Mouse (Mus musculus) cerebellum, adult (tissue): ENCODE measurements around the gene Ldlrap1.

Experiments
- ATAC-seq: cut with Nextera tagmentation; 2 replicates; pipeline ENCODE4 v1.9.2; 2017; ENCODE audit warnings: mild to moderate bottlenecking, moderate library complexity, mixed read lengths; ENCODE audit not compliant: insufficient number of reproducible peaks, low FRiP score, low TSS enrichment

The Ldlrap1 gene

DNA sequence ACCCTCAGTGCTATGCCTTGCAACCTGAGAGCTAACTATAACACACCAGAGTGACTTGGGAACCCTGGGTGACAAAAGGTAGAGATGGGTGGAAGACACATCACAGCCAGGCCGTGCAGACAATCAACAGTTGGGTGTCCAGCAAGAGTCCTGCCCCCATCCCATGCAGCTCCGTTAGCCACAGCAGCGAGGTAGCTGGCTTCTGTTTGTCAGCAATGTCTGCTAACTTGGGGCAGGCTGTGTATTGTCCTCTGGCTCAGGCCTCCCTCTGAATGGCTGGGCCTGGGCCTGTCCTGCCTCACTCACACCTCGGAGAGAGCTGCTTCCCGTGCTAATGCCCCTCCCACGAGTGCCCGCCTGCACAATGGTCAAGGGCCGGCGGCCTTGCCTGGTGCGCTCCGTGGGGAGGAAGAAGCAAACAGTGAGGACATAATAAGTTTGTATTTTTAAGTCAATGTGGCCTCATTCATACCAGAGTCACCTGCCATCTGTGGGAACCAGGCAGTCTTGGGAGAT, 14.9 kb downstream of the Ldlrap1 start:
- ATAC-seq: no peak

DNA sequence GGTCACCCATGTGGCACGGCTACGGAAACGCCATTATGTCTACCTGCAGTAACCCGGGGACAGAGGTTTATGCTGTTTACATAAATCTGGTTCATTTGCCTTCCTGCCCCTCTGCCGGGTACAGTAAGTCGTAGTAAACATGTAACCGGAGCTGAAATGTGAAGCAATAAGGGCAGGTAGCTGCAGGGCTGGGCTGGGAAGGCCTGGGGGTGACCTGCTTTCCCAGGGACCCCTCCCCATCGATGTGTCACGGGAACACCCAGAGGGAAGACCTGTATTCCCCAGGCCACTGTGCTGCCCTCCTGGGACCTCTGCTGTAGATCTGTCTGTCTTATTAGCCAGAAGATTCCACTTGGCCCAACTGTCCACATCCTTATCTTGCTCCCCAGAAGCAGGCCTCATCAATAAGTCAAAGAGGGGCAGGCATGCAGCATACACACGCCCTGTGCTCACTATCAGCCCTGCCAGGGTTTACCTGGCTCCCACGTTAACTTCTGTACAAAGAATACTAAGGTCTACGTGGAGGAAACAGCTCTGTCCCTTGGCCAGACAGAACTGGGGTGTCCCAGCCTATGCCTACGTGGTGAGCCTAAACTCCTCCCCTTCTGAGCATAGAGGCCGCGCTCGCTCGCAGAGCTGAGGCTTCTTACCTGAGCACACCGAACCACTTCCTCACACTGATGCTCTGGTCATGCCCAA, 16.0 kb downstream of the Ldlrap1 start:
- ATAC-seq: no peak

- ATAC-seq: no peak
Measured at GRCm38 (mm10) chr4:134750825-134751224, 17.0 kb downstream of the Ldlrap1 start.

DNA sequence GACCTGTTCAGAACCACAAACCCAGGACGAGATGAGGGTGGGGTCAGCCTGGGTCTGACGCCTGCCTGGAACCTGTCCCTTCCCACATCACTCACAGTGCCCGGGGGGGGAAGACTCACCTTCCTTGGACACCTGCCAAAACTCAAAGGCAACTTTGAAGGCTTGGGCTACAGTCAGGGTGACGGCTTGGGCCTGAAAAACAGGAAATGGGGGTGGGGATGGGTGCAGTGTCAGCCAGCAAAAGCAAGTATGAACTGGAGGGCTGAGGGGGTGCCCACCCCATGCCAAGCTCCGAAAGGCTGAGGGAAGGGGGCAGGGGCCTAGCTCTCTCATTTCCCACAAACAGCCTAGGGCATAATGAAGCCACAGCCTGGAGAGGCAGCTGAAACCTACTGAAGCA, 17.6 kb downstream of the Ldlrap1 start:
- ATAC-seq: no peak

DNA sequence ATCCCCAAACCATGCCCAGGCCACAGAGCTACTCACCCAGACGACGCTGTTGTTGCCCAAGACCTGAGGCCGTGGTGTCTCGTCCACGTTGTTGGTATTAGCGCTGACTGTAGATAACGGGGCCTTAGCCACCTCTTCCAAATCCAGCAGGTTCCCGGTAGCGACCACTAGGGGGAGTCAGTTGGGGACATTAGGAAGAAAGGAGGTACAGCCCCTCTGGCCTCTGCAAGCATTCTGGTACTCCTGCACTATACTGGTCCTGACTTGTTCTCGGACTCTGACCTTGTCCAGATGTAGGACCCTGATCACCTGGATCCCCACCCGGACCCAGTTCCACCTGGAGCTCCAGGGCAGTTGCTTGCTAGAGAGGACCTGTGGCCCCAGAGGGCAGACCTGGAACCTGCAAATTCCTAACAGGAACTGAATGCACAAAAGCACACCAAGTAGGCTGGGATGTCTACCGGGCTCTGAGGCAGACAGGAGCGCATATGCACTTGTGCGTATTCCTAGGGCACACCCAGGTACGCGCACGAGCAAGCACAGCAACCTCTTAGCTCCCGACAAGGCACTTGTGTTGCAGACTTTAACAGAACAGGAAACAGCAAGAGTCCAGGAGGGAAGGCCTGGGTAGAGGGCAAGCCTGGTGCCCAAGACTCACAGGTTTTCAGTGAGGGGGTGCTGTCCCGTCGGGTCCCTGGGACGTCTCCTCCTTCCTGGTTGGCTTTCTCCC, 18.4 kb downstream of the Ldlrap1 start:
- no peak for ATAC-seq

- no peak for ATAC-seq
Measured at GRCm38 (mm10) chr4:134745900-134746661, 21.7 kb downstream of the Ldlrap1 start.

DNA sequence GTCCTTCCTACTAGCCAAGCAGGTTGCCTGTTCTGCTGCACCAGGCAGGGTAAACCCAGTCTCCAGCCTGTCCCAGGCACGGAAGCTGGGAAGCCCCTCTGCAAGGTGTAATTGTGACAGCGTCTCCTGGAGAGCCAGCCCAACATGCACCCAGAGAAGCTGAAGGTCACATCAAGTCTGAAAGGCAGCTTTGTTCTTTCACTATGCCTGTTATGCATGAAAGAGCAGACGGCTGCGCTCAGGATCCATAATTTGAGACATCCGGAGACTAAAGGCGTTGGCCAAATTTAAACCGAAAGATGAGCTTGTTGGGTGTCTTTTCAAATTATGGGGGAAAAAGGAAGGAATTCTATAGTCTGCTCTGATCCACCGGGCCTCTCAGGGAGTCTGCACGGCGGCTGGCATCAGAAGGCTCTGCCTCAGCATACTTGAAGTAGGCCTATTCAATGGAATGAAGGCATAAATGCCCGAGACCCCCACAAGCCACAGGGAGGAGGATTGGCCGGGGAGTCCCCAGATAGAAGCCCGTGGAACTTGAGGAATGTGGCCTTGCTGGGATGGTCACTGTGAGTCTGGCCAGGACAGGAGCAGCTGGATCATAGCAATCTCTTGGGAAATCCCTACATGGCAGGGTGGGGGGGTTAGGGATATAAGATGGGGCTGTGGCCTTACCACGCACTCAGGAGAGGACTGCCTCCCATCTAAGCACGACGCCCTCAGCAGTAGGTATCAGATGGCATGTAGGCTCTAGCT, 23.8 kb downstream of the Ldlrap1 start:
- ATAC-seq: no peak

- no peak for ATAC-seq
Measured at GRCm38 (mm10) chr4:134741949-134742348, 25.9 kb downstream of the Ldlrap1 start.

DNA sequence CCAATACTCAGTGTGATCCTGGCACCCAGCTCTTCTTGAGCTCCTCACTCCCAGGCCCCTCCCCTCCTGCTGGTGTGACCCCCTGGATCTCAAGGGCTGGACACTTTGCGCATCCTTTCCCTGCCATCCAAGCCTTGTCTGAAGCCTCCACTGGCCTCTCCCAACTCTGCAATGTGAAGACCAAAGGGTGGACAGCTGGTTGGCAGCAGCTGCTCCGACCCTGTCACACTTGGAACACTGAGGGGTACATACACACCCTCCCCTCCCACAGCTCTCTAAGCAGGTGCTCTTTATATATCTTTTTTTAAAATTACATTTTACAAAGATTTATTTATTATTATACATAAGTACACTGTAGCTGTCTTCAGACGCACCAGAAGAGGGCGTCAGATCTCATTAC, 27.6 kb downstream of the Ldlrap1 start:
- no peak for ATAC-seq

GRCm38 (mm10) chr4:134739530-134739929, 28.3 kb downstream of the Ldlrap1 start:
- ATAC-seq: no peak

DNA sequence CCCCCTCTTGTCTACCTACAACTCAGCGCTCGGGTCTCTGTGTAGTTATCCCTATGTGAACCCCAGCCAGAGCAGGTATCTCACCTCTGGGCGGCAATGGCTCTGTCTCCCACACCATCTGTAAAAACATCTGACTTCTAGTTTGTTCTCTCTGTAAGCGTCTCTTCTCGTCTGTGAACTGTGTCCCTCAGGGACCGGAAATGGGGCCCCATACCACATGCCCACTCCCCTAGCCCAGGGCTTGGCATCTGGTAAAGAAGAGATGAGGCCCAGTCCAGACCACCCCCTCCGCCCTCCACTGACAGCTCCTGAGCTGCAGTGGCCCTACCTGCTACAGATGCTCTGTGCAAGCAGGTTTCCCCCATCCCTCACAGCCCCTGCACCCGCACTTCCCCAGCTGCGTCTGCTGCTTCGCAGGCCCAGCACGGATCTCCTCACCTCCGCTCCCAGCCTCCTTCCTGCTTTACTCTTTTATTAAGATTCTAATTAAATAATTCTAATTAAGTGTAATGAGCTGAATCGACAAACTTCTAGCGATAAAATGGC, 30.4 kb downstream of the Ldlrap1 start:
- no peak for ATAC-seq

- ATAC-seq: no peak
Measured at GRCm38 (mm10) chr4:134736147-134736546, 31.7 kb downstream of the Ldlrap1 start.

DNA sequence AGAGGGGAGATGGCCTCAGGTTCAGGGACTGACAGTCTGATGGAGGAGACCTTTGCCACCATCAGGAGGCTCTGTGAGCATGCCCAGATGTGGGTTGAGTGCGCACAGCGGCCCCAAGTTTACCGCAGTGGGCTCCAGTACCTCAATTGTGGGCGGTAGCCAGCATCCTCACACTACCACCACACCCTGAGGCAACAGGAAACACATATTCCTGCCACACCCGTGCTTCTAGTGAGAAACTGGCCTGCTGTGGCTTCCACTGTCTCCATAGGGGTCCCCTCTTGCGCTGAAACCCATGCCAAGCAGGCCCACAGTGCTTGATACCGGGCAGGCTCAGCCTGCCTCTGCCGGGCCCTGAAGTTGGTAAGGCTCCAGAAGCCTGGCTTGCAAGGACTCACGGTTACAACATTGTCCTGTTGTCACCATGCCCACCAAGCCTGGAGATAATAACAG, 33.2 kb downstream of the Ldlrap1 start:
- ATAC-seq: no peak

GRCm38 (mm10) chr4:134734038-134734628, 33.7 kb downstream of the Ldlrap1 start:
- no peak for ATAC-seq

GRCm38 (mm10) chr4:134733371-134733770, 34.5 kb downstream of the Ldlrap1 start:
- no peak for ATAC-seq

DNA sequence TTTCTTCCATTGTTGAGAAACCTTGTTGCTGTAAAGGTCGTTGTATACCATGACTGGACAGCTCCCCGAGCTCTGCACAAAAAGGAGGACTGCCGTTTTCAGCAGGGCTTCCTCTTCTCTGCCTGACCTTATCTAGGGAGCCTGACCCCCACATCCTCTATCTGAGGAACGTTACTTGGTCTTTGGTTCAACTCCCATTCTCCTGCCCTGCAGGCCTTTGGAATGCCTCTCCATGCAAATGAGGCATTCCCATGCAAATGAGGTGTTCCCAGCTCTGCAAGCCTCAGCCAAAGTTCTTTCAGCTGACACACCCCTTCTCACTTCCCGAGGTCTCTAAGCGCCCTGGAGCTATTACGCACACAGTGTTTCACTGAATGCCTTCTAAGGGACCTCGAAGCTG, 37.7 kb downstream of the Ldlrap1 start:
- ATAC-seq: no peak

GRCm38 (mm10) chr4:134725735-134726345, 42.0 kb downstream of the Ldlrap1 start:
- ATAC-seq: no peak

GRCm38 (mm10) chr4:134724974-134725373, 42.9 kb downstream of the Ldlrap1 start:
- ATAC-seq: no peak

DNA sequence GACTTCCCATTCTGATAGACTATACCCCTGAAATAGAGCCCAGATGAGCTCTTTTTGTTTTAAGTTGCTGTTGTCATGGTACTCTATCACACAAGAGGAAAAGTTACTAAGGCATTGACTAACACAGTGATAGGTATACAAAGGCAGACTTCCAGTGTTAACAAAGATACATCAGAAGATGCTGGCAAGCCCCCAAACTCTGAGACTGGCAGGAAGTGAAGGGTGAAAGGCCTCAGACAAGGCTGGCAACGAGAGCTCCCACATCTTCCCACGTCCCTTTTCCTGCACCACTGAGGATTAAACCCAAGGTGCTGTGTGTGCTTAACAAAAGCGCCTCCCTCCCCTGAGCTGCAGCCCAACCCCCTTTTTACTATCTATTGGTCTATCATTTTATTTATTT, 44.6 kb downstream of the Ldlrap1 start:
- ATAC-seq: no peak
